Mouse (Mus musculus) liver, embryonic 13.5 days (tissue): ENCODE measurements around the gene Fpr-rs6. TPM values are rescaled to one million over a fixed set of nuclear protein-coding genes. Genes with fewer than 3 reads are reported as not detected.

ENCODE experiments used
- ATAC-seq: fragments of 200-750 bp; cut with Nextera tagmentation; 2 replicates; pipeline ENCODE4 v1.8.0; 2017; ENCODE audit warnings: low read depth, mild to moderate bottlenecking, moderate number of reproducible peaks, moderate library complexity
- DNase-seq: peaks from one replicate; pipeline ENCODE4 v3.0.0; 2022
- H3K27ac ChIP-seq: fragments of 300-500 bp; sonication (generic); 2 replicates; pipeline ENCODE4 v1.5.1; 2015; ENCODE audit warnings: moderate library complexity, mild to moderate bottlenecking, inconsistent platforms
- H3K27me3 ChIP-seq: fragments of 300-500 bp; sonication (generic); 2 replicates; pipeline ENCODE4 v1.6.1; 2015; ENCODE audit warnings: mild to moderate bottlenecking, inconsistent platforms
- H3K36me3 ChIP-seq: fragments of 300-500 bp; sonication (generic); 2 replicates; pipeline ENCODE4 v1.6.1; 2015; ENCODE audit warnings: mild to moderate bottlenecking, inconsistent platforms
- H3K4me1 ChIP-seq: fragments of 300-500 bp; sonication (generic); replicated peaks from 2 replicates; pipeline ENCODE4 v1.6.1; 2015; ENCODE audit warnings: inconsistent platforms
- H3K4me2 ChIP-seq: fragments of 300-500 bp; sonication (generic); 2 replicates; pipeline ENCODE4 v1.6.1; 2015; ENCODE audit warnings: inconsistent platforms, mild to moderate bottlenecking, moderate library complexity
- H3K4me3 ChIP-seq: fragments of 300-500 bp; sonication (generic); replicated peaks from 2 replicates; pipeline ENCODE4 v1.5.1; 2015; ENCODE audit warnings: mild to moderate bottlenecking, inconsistent platforms
- H3K9ac ChIP-seq: fragments of 300-500 bp; sonication (generic); 2 replicates; pipeline ENCODE4 v1.6.1; 2015; ENCODE audit warnings: mild to moderate bottlenecking, inconsistent platforms
- H3K9me3 ChIP-seq: fragments of 300-500 bp; sonication (generic); replicated peaks from 2 replicates; pipeline ENCODE4 v1.6.1; 2016; ENCODE audit warnings: inconsistent platforms
- polyA plus RNA-seq: library from polyadenylated mRNA; unstranded; fragments of >200 nt; fragmentation: Nextera tagmentation; extraction: Ambion mirVana; gene quantifications from 2 replicates; pipeline ENCODE4 v1.2.1, GENCODE M21; 2015

The Fpr-rs6 gene
- polyA plus RNA-seq: not detected in 2 replicates

DNA sequence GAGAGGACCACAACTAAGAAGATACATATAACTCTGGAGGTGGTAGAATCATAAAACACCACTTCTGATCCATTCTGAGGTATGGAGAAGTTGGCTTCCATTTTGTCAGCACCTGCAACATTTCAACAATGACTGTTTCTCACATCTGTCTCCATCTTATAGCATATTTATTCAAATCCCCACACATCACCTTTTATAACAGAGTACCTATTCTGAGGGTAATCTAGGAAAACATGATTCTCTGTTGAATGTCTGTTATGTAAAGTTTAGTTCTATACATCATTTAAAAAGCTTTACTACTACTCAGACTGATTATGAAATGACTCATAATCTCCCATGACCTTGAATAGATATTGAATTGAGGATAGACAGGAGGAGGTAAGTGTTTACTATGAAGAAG is at the start of gene Fpr-rs6:
Gene Fpr-rs6 (minus strand): TSS at position 101 of the 400 bp plus-strand sequence.
- no peak for ATAC-seq
- H3K36me3 ChIP-seq: no peaks in the 10 kb centered on the region
- no peak for DNase-seq

More for the DNA sequence above, at the start of gene Fpr-rs6:
- H3K4me2 ChIP-seq: no peak within 1 kb of the TSS
- no peak within 1 kb of the TSS for H3K27ac ChIP-seq
- no peaks in the 10 kb centered on the region for H3K4me1 ChIP-seq
- no peaks in the 10 kb centered on the region for H3K27me3 ChIP-seq
- H3K4me3 ChIP-seq: no peak within 1 kb of the TSS
- H3K9me3 ChIP-seq: no peaks in the 10 kb centered on the region
- H3K9ac ChIP-seq: no peak within 1 kb of the TSS

Other genes with a start within 250 kb of the Fpr-rs6 start
- gene Vmn2r104, start 134.8 kb downstream of the Fpr-rs6 start, polyA plus RNA-seq: not detected in 2 replicates
- not detected in 2 replicates for gene Fpr-rs7, start 68.9 kb downstream of the Fpr-rs6 start, polyA plus RNA-seq
- gene Vmn2r105, start 52.0 kb upstream of the Fpr-rs6 start, polyA plus RNA-seq: not detected in 2 replicates
- gene Vmn2r106, start 102.5 kb upstream of the Fpr-rs6 start, polyA plus RNA-seq: not detected in 2 replicates
- not detected in 2 replicates for gene Vmn2r107, start 162.1 kb upstream of the Fpr-rs6 start, polyA plus RNA-seq
- gene Vmn1r224, start 231.0 kb upstream of the Fpr-rs6 start, polyA plus RNA-seq: not detected in 2 replicates